Mouse (Mus musculus): Measurements from ENCODE around the gene 6030468B19Rik. TPM values are rescaled to one million over a fixed set of nuclear protein-coding genes. Genes with fewer than 3 reads are reported as not detected.

The 6030468B19Rik gene
- total and polyA plus RNA-seq, 2 experiments from 2014 or later = not detected

DNA sequence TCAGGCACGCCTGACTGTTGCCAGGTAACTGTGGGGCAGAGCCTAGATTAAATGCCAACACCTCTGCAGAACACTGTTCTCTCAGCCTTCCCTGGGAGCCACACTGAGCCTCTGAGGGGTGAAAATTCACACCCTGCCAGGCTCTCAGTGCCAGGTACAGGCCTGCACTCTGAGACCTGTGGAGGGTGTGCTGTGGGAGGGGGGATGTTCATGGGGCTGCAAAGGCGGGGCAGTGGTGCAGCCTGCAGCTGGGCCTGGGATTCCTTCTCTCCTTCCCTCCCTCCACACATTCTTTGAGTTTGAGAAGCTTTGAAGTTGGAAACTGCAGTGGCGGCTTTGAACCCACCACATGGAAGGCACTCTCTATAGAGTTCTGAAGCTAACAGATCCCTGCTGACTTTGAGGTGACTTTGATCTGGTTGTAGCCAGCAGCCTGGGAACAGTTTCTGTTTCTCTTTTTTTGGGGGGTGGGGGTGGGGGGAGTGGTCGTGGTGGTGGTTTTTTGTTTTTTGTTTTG lies 3.4 kb upstream of the 6030468B19Rik start:
- H3K9me3 ChIP-seq (ENCODE audit: low read length) = no peaks in the 10 kb centered on the region
- TF ChIP-seq CTCF (IDR thresholded peaks at IDR 0.05; ENCODE audit: low read depth) = no peak
- no peak overlapping the region for H3K4me3 ChIP-seq (ENCODE audit: low read length)
- no peak overlapping the region for H3K4me2 ChIP-seq (ENCODE audit: low read depth, low read length)
- no peak for DNase-seq (ENCODE audit: low spot score)
- WGBS = 70% methylated on average over 4 of the region's 4 CpGs
- no peak overlapping the region for H3K27ac ChIP-seq
- no peaks in the 10 kb centered on the region; the same call in 1 of the 2 replicates for H3K27me3 ChIP-seq (ENCODE audit: insufficient read depth, low read length)
- no peaks in the 10 kb centered on the region for H3K36me3 ChIP-seq (ENCODE audit: insufficient read depth, low read length)
- H3K9ac ChIP-seq (replicated peaks; ENCODE audit: low read length) = no peak overlapping the region
- no peak for ATAC-seq
- no peaks in the 10 kb centered on the region for H3K4me1 ChIP-seq (ENCODE audit: insufficient read depth, low read length)

DNA sequence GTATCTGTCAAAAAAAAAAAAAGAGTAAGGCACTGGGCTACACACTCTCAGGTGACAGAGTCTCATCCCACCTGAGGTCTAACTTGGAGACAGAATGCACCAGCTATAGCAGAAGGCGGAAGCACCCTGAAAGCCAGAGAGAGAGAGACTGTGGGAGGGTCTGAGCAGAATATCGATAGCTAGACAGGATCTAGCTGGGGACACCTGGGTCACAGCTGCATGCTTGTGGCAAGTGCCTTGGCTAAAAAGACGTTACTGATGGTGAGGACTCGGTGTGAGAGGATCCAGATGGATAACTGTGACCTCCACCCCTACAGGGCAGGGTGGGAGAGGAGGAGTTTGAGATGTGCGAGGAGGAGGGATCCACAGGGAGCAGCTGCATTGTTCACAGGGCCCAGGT lies 506 bp upstream of the 6030468B19Rik start:
- WGBS = 47% methylated on average over 5 of the region's 5 CpGs
- no peaks in the 10 kb centered on the region for H3K4me1 ChIP-seq (ENCODE audit: insufficient read depth, low read length)
- TF ChIP-seq CTCF (IDR thresholded peaks at IDR 0.05; ENCODE audit: low read depth) = no peak

DNA sequence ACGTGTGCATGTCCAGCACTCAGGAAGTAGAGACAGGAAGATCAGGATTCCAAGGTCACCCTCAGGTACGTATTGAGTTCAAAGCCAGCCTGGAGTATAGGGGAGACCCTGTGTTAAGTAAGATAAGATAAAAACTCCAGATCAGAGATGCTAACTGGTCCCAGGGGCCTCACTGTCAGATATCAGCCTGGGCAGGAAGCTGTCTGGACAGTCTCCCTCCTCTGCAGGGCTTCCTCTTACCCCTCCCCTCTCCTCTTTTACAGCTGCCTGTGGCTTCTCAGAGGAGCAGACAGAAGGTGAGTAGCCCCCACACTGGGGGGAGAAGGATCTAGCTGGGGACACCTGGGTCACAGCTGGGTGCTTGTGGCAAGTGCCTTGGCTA lies 691 bp downstream of the 6030468B19Rik start:
- Histone ChIP-seq H3K4me1 (ENCODE audit: insufficient read depth, low read length) (no peaks in the 10 kb centered on the region), H3K36me3 (ENCODE audit: insufficient read depth, low read length) (no peaks in the 10 kb centered on the region), H3K27me3 (ENCODE audit: insufficient read depth, low read length) (no peaks in the 10 kb centered on the region), H3K9ac (replicated peaks; ENCODE audit: low read length) (no peak overlapping the region), H3K4me2 (ENCODE audit: low read depth, low read length) (no peak overlapping the region), H3K4me3 (ENCODE audit: low read length) (no peak overlapping the region), H3K27ac (no peak overlapping the region), H3K9me3 (ENCODE audit: low read length) (no peaks in the 10 kb centered on the region)
- no peak for ATAC-seq
- no peak for TF ChIP-seq CTCF (IDR thresholded peaks at IDR 0.05; ENCODE audit: low read depth)
- no peak for DNase-seq (ENCODE audit: low spot score)
- 67% methylated on average over 2 of the region's 2 CpGs for WGBS

More for the DNA sequence above, 506 bp upstream of the 6030468B19Rik start:
- no peak for DNase-seq (ENCODE audit: low spot score)
- no peak overlapping the region for H3K9ac ChIP-seq (replicated peaks; ENCODE audit: low read length)
- H3K27me3 ChIP-seq (ENCODE audit: insufficient read depth, low read length) = no peaks in the 10 kb centered on the region; the same call in 1 of the 2 replicates
- H3K4me3 ChIP-seq (ENCODE audit: low read length) = no peak overlapping the region
- H3K36me3 ChIP-seq (ENCODE audit: insufficient read depth, low read length) = no peaks in the 10 kb centered on the region
- H3K4me2 ChIP-seq (ENCODE audit: low read depth, low read length) = no peak overlapping the region
- no peak for ATAC-seq
- H3K9me3 ChIP-seq (ENCODE audit: low read length) = no peaks in the 10 kb centered on the region
- H3K27ac ChIP-seq = no peak overlapping the region

DNA sequence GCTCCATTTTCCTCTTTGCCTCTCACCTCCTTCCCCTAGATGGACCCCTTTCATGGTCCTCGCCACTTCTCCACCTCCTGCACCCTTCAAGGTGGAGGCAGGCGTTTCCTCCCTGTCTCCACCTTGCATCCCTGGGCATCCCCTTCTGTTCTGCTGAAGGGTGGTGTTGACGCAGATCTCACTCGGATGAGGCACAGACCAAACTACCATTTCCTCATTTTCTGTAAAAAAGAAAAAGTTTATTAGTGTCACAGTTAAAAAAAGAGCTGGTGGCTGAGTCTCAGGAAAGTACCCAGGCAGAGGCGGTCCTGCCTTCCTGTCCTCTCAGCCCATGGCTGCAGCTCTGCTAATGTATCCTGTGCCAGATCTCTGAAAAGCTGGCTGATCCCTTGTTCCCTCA lies 1.7 kb downstream of the 6030468B19Rik start:
- Histone ChIP-seq H3K4me1 (ENCODE audit: insufficient read depth, low read length) (no peaks in the 10 kb centered on the region), H3K9ac (replicated peaks; ENCODE audit: low read length) (no peak overlapping the region), H3K9me3 (ENCODE audit: low read length) (no peaks in the 10 kb centered on the region), H3K27ac (no peak overlapping the region), H3K4me2 (ENCODE audit: low read depth, low read length) (no peak overlapping the region), H3K27me3 (ENCODE audit: insufficient read depth, low read length) (no peaks in the 10 kb centered on the region), H3K4me3 (ENCODE audit: low read length) (no peak overlapping the region), H3K36me3 (ENCODE audit: insufficient read depth, low read length) (no peaks in the 10 kb centered on the region)
- DNase-seq (ENCODE audit: low spot score) (no peak), ATAC-seq (no peak)
- WGBS = 72% methylated on average over 5 of the region's 5 CpGs
- TF ChIP-seq CTCF (IDR thresholded peaks at IDR 0.05; ENCODE audit: low read depth) = no peak

DNA sequence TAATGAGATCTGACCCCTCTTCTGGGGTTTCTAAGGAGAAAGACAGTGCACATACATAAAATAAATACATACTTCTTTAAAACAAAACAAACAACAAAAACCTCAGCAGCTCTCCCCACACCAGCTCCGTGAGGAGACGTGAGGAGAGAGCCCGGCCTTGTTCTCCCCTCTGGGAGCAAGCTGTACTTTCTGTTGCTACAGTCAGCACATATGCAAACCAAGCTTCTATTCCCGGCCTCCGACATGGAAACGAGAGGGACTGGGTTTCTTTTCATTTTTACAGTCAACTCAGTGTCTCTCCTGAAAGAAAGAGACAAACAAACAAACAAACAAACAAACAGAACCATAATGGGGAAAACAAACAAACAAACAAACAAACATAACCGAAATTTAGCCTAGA lies 2.6 kb downstream of the 6030468B19Rik start:
- H3K9me3 ChIP-seq (ENCODE audit: low read length) = no peaks in the 10 kb centered on the region
- no peaks in the 10 kb centered on the region for H3K36me3 ChIP-seq (ENCODE audit: insufficient read depth, low read length)
- no peak for ATAC-seq
- H3K4me3 ChIP-seq (ENCODE audit: low read length) = no peak overlapping the region
- WGBS = 74% methylated on average over 7 of the region's 7 CpGs
- H3K4me1 ChIP-seq (ENCODE audit: insufficient read depth, low read length) = no peaks in the 10 kb centered on the region
- H3K4me2 ChIP-seq (ENCODE audit: low read depth, low read length) = no peak overlapping the region
- TF ChIP-seq CTCF (IDR thresholded peaks at IDR 0.05; ENCODE audit: low read depth) = no peak
- H3K27ac ChIP-seq = no peak overlapping the region
- no peaks in the 10 kb centered on the region for H3K27me3 ChIP-seq (ENCODE audit: insufficient read depth, low read length)
- no peak for DNase-seq (ENCODE audit: low spot score)
- H3K9ac ChIP-seq (replicated peaks; ENCODE audit: low read length) = no peak overlapping the region

DNA sequence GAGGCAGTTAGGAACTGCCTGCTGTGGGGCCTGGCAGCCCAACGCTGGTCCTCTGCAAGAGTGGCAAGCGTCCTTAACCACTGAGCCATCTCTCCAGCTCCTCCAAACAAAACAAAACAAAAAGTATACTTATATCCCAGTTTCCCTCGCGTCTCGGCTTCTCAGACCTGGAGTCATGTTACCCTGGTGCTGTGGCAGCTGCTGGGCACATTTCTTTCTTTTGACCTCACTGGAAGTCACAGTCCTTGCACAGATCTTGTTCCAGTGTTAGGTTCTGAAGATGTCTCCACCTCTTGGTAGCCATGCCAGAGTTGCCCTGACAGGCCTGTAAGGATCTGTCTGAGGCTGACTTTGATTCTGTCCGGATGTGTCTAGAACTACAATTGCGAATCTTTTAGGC lies 4.2 kb downstream of the 6030468B19Rik start:
- ATAC-seq = no peak
- Histone ChIP-seq H3K27ac (no peak overlapping the region), H3K4me2 (ENCODE audit: low read depth, low read length) (no peak overlapping the region), H3K9ac (replicated peaks; ENCODE audit: low read length) (no peak overlapping the region), H3K4me1 (ENCODE audit: insufficient read depth, low read length) (no peaks in the 10 kb centered on the region), H3K36me3 (ENCODE audit: insufficient read depth, low read length) (no peaks in the 10 kb centered on the region), H3K9me3 (ENCODE audit: low read length) (no peaks in the 10 kb centered on the region), H3K27me3 (ENCODE audit: insufficient read depth, low read length) (no peaks in the 10 kb centered on the region), H3K4me3 (ENCODE audit: low read length) (no peak overlapping the region)
- DNase-seq (ENCODE audit: low spot score) = no peak
- TF ChIP-seq CTCF (IDR thresholded peaks at IDR 0.05; ENCODE audit: low read depth) = no peak
- WGBS = 83% methylated on average over 7 of the region's 7 CpGs

DNA sequence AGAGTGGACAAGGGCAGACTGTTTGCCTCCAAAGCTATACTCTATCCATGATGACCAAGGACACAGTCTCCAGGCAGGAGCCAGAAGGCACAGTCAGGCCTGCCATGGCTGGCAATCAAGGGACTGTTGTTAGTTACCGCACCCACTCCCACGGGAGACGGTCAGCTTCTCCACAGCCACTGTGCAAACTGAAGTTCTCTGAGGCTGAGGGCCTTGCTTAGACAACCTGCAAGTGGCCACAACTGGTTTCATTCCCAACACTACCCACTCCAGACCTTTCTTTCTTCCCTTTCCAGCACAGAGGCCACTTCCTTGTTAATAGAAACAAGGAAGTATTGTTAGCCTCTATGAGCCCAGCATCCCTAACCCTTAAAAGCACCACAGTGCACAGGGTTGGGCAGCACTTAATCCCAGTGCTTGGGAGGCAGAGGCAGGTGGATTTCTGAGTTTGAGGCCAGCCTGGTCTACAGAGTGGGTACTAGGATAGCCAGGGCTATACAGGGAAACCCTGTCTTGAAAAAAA lies 5.8 kb downstream of the 6030468B19Rik start:
- H3K4me1 ChIP-seq (ENCODE audit: insufficient read depth, low read length) = no peaks in the 10 kb centered on the region
- DNase-seq (ENCODE audit: low spot score) (no peak), ATAC-seq (no peak)
- WGBS = 97% methylated on average over 3 of the region's 3 CpGs
- H3K4me3 ChIP-seq (ENCODE audit: low read length) = no peak overlapping the region
- no peak overlapping the region for H3K4me2 ChIP-seq (ENCODE audit: low read depth, low read length)
- no peak overlapping the region for H3K9ac ChIP-seq (replicated peaks; ENCODE audit: low read length)
- no peaks in the 10 kb centered on the region for H3K27me3 ChIP-seq (ENCODE audit: insufficient read depth, low read length)
- TF ChIP-seq CTCF (IDR thresholded peaks at IDR 0.05; ENCODE audit: low read depth) = no peak
- no peak overlapping the region for H3K27ac ChIP-seq
- no peaks in the 10 kb centered on the region for H3K9me3 ChIP-seq (ENCODE audit: low read length)
- no peaks in the 10 kb centered on the region for H3K36me3 ChIP-seq (ENCODE audit: insufficient read depth, low read length)

Data from hindbrain, postnatal 0 days (tissue).